Mouse (Mus musculus) olfactory bulb, adult 2 months (tissue): ENCODE measurements around the gene Zfp839. TPM values are rescaled to one million over a fixed set of nuclear protein-coding genes. Genes with fewer than 3 reads are reported as not detected.

Experiments used
- H3K27ac ChIP-seq: fragments of 200-500 bp; 2 replicates; pipeline ENCODE4 v1.5.1; 2012; ENCODE audit warnings: low read depth, low read length; ENCODE audit not compliant: insufficient read depth
- H3K4me1 ChIP-seq: fragments of 200-500 bp; 2 replicates; pipeline ENCODE4 v1.6.1; 2012; ENCODE audit warnings: low read length; ENCODE audit not compliant: control insufficient read depth, insufficient read depth
- H3K4me3 ChIP-seq: fragments of 200-500 bp; 2 replicates; pipeline ENCODE4 v1.5.1; 2012; ENCODE audit warnings: mild to moderate bottlenecking, low read depth, low read length, moderate library complexity; ENCODE audit not compliant: insufficient read depth
- CTCF ChIP-seq: fragments of 200-500 bp; IDR thresholded peaks from 2 replicates; pipeline ENCODE4 v1.5.1; 2012; ENCODE audit warnings: low read depth, mild to moderate bottlenecking, low read length, moderate library complexity; ENCODE audit not compliant: insufficient read depth
- POLR2A ChIP-seq: fragments of 200-500 bp; IDR thresholded peaks from 2 replicates; pipeline ENCODE4 v1.6.1; 2012; ENCODE audit warnings: mild to moderate bottlenecking, low read depth, low read length, moderate library complexity; ENCODE audit not compliant: insufficient read depth
- WGBS: fragments of 180-500 bp; shearing (Covaris S2); methylation state at CpG from one replicate; pipeline ENCODE4 v1.1.7; 2018; 5-methylcytosine and 5-hydroxymethylcytosine counted together
- polyA plus RNA-seq: library from polyadenylated mRNA; stranded (reverse); fragments of >200 nt; gene quantifications from 2 replicates; pipeline ENCODE4 v1.2.4, GENCODE M21; 2012; ENCODE audit warnings: low replicate concordance; ENCODE audit not compliant: missing spikeins, insufficient read depth, insufficient read length

Zfp839 gene
- polyA plus RNA-seq, 1 experiment: not detected

GRCm38 (mm10) chr12:110889036-110890020 is 39.3 kb downstream of the Zfp839 start, which contains the start of the genes Cinp and Tecpr2:
Gene Cinp (minus strand): TSS chr12:110889145.
Gene Tecpr2 (plus strand): TSS chr12:110889264.
- Histone ChIP-seq H3K4me1 (peaks cover 4% of the 10 kb centered on the region; the same call in 1 of the 2 replicates), H3K4me3 (peak within 1 kb of the TSS; percentile 92), H3K27ac (peak within 1 kb of the TSS; percentile 43; the same call in 1 of the 2 replicates)
- TF ChIP-seq CTCF: no peak
- TF ChIP-seq POLR2A: peak; percentile 96
- WGBS: 1% methylated on average over 74 of the region's 74 CpGs

DNA sequence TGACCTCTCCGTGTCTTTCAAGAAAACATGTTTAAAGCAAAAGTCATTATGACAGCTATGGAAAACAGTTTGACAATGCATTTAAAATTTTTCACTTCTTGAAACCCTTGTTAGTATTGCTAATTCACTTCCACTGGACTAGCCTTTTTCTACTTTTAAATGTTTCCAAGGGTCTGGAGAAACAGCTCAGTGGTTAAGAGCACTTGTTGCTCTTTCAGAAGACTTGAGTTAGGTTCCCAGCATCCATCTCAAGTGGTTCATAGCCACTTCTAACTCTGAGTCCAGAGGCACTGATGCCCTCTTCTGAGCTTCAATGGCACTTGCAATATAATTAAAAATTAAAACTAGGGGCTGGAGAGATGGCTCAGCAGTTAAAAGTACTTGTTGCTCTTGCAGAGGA is 41.8 kb downstream of the Zfp839 start:
- WGBS: 93% methylated on average over 1 of the region's 1 CpGs
- TF ChIP-seq CTCF (no peak), POLR2A (no peak)
- H3K27ac ChIP-seq: no peak overlapping the region
- peaks cover 4% of the 10 kb centered on the region; the same call in 1 of the 2 replicates for H3K4me1 ChIP-seq
- no peak overlapping the region for H3K4me3 ChIP-seq

- Histone ChIP-seq H3K4me3 (no peak overlapping the region), H3K4me1 (no peaks in the 10 kb centered on the region), H3K27ac (0 out of 2 replicates have a peak overlapping the region, but pooled peaks have one; percentile 7)
- 26% methylated on average over 4 of the region's 4 CpGs for WGBS
- TF ChIP-seq CTCF: no peak
- no peak for TF ChIP-seq POLR2A
These were observed 52.1 kb downstream of the Zfp839 start for GRCm38 (mm10) chr12:110902106-110902505.

- Histone ChIP-seq H3K4me3 (no peak overlapping the region), H3K4me1 (peaks cover 5% of the 10 kb centered on the region), H3K27ac (no peak overlapping the region)
- 87% methylated on average over 2 of the region's 2 CpGs for WGBS
- TF ChIP-seq POLR2A (no peak), CTCF (no peak)
These were observed 53.5 kb downstream of the Zfp839 start for GRCm38 (mm10) chr12:110903536-110903935.

GRCm38 (mm10) chr12:110907845-110908244 is 57.8 kb downstream of the Zfp839 start:
- no peak overlapping the region for H3K27ac ChIP-seq
- no peak overlapping the region for H3K4me3 ChIP-seq
- WGBS: 60% methylated on average over 3 of the region's 3 CpGs
- peaks cover 7% of the 10 kb centered on the region for H3K4me1 ChIP-seq
- TF ChIP-seq CTCF: no peak
- TF ChIP-seq POLR2A: no peak

- no peak for TF ChIP-seq CTCF
- no peak for TF ChIP-seq POLR2A
- Histone ChIP-seq H3K27ac (no peak overlapping the region), H3K4me1 (peaks cover 7% of the 10 kb centered on the region), H3K4me3 (no peak overlapping the region)
- 78% methylated on average over 2 of the region's 2 CpGs for WGBS
These were observed 59.9 kb downstream of the Zfp839 start for GRCm38 (mm10) chr12:110909962-110910361.

DNA sequence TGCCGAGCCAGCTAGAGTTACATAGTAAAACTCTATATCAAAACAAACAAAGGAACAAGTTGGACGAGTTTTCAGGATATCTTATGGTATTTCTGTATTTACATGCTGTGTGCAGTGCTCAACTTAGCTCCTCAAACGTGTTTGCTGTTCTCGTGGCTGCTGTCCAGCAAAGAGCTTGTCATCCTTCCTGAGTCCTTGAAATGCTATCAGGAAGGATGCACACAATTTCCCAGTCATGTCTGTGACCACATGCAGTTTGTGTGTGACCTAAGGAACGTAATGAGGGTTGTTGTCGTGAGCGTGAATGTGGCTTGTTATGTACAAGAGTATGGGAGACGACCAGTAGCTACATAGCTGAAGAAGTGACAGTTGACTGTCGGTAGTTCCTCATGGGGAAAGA is 65.7 kb downstream of the Zfp839 start:
- 89% methylated on average over 9 of the region's 9 CpGs for WGBS
- TF ChIP-seq CTCF: no peak
- TF ChIP-seq POLR2A: no peak
- H3K27ac ChIP-seq: no peak overlapping the region
- H3K4me3 ChIP-seq: no peak overlapping the region
- no peaks in the 10 kb centered on the region for H3K4me1 ChIP-seq

Other genes with a start within 250 kb of the Zfp839 start
- 228 and 373 TPM in 2 replicates for gene Dync1h1, start 248.8 kb upstream of the Zfp839 start, polyA plus RNA-seq
- not detected in 2 replicates for gene 1700001K19Rik, start 167.6 kb upstream of the Zfp839 start, polyA plus RNA-seq
- gene Hsp90aa1, start 147.5 kb upstream of the Zfp839 start, polyA plus RNA-seq: 553 and 836 TPM in 2 replicates
- gene Wdr20, start 112.3 kb upstream of the Zfp839 start, polyA plus RNA-seq: not detected in 2 replicates
- not detected in 2 replicates for gene Mok, start 9.3 kb upstream of the Zfp839 start, polyA plus RNA-seq
- gene Cinp, start 38.9 kb downstream of the Zfp839 start, polyA plus RNA-seq: not detected in 2 replicates
- gene Tecpr2, start 39.0 kb downstream of the Zfp839 start, polyA plus RNA-seq: not detected in 2 replicates
- not detected in 2 replicates for gene Ankrd9, start 128.8 kb downstream of the Zfp839 start, polyA plus RNA-seq
- gene Rcor1, start 189.1 kb downstream of the Zfp839 start, polyA plus RNA-seq: not detected in 2 replicates